Mouse (Mus musculus): ENCODE data around the gene Tmem63b. TPM values are rescaled to one million over a fixed set of nuclear protein-coding genes. Genes with fewer than 3 reads are reported as not detected.

The Tmem63b gene
- polyA plus RNA-seq, 1 experiment from 2014 or later, result 177 TPM

DNA sequence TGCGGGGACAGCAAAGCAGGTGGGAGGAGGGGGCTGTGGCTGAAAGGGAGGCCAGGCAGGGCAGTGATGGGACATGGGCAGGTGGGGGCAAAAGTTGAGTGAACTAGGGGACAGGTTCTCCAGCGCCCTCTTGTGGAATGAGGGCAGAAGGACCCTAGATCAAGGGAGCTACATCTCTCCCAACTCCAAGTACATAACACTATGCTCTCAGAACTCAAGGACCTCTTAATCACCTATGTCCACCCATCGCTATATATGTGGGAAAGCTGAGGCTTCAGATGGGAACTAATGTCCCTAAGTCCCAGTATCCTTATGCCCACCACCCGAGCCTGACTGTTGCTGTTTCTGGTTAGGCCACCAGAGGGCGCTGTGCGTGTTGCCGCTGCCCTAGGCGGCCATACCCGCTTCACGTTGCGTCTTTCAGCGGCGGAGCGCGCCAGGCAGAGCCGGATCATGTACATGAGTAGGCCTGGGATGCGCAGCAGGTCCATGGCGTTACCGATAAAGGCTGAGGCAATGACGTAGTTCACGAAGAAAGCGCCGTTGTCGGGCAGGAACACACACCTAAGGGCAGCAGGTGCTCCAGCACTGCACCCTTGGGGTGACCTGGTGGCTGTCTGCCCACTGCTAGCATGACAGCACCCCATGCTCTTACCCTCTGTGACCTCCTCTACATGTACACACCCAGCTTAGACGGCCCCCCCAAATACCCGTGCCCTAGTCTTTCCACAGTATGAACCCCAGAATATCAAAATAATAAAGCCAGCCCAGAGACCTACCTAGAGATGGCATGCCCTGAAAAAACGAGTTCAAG is 23.4 kb downstream of the Tmem63b start:
- no peaks in the 10 kb centered on the region for H3K27me3 ChIP-seq (replicated peaks)
- ATAC-seq (replicated peaks), result peak; percentile 62
- H3K9me3 ChIP-seq, result no peaks in the 10 kb centered on the region
- H3K4me3 ChIP-seq, result no peak overlapping the region
- H3K27ac ChIP-seq, result no peak overlapping the region
- H3K9ac ChIP-seq, result no peak overlapping the region
- WGBS, result 30% methylated on average over 27 of the region's 27 CpGs
- H3K4me2 ChIP-seq, result peak overlapping the region; percentile 24; the same call in 1 of the 2 replicates
- peaks cover 4% of the 10 kb centered on the region; the same call in 1 of the 2 replicates for H3K4me1 ChIP-seq
- peaks cover 30% of the 10 kb centered on the region for H3K36me3 ChIP-seq (replicated peaks)

DNA sequence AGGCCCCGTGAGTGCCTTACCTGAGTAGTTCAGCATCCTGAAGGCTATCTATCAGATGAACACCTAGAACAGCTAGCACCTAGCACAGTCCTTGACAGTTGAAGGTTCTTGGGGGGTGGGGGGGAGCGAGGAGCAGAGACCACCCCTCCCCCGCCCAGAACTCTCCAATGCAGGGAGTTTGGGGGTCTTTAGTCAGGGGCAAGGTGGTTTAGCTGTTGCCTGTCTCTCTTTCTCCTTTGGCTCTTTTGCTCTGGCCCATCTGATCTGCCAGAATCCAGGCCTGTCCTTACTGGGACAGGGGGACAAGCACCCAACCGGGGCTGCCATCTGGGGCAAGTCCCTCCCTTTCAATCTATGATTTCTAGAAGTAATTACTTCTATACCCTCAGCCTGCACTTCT is 27.5 kb downstream of the Tmem63b start, which contains the start of gene Capn11:
TSS of gene Capn11 (minus strand) at position 101 of the 400 bp plus-strand sequence.
- Histone ChIP-seq H3K9ac (no peak within 1 kb of the TSS), H3K27me3 (replicated peaks) (no peaks in the 10 kb centered on the region), H3K27ac (no peak within 1 kb of the TSS), H3K4me1 (peaks cover 4% of the 10 kb centered on the region; the same call in 1 of the 2 replicates), H3K36me3 (replicated peaks) (peaks cover 10% of the 10 kb centered on the region; the same call in 1 of the 2 replicates), H3K4me3 (no peak within 1 kb of the TSS), H3K9me3 (no peaks in the 10 kb centered on the region), H3K4me2 (no peak within 1 kb of the TSS)
- 85% methylated on average over 4 of the region's 4 CpGs for WGBS
- no peak for ATAC-seq (replicated peaks)

DNA sequence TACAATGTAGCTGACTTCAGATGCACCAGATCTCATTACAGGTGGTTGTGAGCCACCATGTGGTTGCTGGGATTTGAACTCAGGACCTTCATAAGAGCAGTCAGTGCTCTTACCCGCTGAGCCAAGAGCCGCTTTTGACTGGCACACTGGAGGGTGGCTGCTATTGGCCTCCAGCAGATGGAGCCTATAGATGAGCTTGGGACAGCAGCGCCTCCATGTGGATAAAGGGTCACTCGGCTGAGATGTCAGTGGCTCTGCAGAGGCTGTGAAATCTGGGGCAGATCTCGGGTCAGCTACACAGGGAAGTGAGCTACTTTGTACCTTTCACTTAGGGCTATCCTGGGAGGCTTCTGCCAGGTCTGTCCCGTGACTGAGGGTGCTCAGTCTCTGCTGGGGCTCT is 30.9 kb downstream of the Tmem63b start:
- 23% methylated on average over 6 of the region's 6 CpGs for WGBS
- Histone ChIP-seq H3K4me2 (no peak overlapping the region), H3K27ac (no peak overlapping the region), H3K27me3 (replicated peaks) (no peaks in the 10 kb centered on the region), H3K4me1 (no peaks in the 10 kb centered on the region), H3K4me3 (no peak overlapping the region), H3K9me3 (no peaks in the 10 kb centered on the region), H3K36me3 (replicated peaks) (no peaks in the 10 kb centered on the region), H3K9ac (no peak overlapping the region)
- no peak for ATAC-seq (replicated peaks)

DNA sequence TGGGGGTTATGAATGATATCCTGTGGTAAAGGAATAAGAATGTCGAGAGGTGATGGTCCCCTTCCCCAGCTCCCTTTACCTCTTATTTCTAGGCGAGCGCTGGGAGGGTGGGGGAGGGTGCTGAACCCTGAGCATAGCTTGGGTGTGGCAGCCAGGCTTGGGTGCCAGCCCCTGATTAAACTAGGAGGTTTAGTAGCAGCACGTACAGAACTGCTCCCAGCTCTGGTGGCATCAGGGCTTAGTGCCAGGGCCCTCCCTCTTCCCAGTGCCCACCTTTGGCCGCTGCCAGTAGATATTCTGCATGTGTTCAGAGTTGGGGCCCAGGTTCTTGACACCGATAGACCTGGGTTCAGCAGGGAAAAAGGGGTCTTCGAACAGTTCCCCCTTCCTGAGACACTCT is 33.5 kb downstream of the Tmem63b start:
- H3K4me1 ChIP-seq, result no peaks in the 10 kb centered on the region
- H3K9ac ChIP-seq, result no peak overlapping the region
- H3K9me3 ChIP-seq, result no peaks in the 10 kb centered on the region
- no peak overlapping the region for H3K27ac ChIP-seq
- ATAC-seq (replicated peaks), result no peak
- H3K4me3 ChIP-seq, result no peak overlapping the region
- WGBS, result 76% methylated on average over 7 of the region's 7 CpGs
- H3K36me3 ChIP-seq (replicated peaks), result no peaks in the 10 kb centered on the region
- no peaks in the 10 kb centered on the region for H3K27me3 ChIP-seq (replicated peaks)
- no peak overlapping the region for H3K4me2 ChIP-seq

DNA sequence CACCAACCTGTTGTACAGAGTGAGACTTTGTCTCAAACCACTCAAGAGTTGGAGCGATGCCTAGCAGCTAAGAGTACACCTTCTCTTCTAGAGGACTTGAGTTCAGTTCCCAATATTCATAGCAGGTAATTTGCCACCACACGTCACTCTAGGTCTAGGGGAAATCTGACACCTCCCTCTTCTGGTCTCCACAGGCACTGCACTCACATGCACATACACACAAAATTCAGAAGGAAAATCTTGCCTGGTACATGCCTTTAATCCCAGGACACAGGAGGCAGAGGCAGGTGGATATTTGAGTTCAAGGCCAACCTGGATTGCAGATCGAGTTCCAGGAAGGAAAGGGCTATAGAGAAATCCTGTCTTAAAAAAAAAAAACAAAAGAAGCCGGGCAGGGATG is 42.5 kb downstream of the Tmem63b start:
- no peak for ATAC-seq (replicated peaks)
- 0 out of 2 replicates have a peak, but pooled peaks cover 3% of the 10 kb centered on the region for H3K4me1 ChIP-seq
- no peak overlapping the region for H3K4me3 ChIP-seq
- 93% methylated on average over 4 of the region's 4 CpGs for WGBS
- no peaks in the 10 kb centered on the region for H3K36me3 ChIP-seq (replicated peaks)
- no peaks in the 10 kb centered on the region for H3K9me3 ChIP-seq
- H3K9ac ChIP-seq, result no peak overlapping the region
- H3K4me2 ChIP-seq, result no peak overlapping the region
- no peaks in the 10 kb centered on the region for H3K27me3 ChIP-seq (replicated peaks)
- H3K27ac ChIP-seq, result no peak overlapping the region

DNA sequence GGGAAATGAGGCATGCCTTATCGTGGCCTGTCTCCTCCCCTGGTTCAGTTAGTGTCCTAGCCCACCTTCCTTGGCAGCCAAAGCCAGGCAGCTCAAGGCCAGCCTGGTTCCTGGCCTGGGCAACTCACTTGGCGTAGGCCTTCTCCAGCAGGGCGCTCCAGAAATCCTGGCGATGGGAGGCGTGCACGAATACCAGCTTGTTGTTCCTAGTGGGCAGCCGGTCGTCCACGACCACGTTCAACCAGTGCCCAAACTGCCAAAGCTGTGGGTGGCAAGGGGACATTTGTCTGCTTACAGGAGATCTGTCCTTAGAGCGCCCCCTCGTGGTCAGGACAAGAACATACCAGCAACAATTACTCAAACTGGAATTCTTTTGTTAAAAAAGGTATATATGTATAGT is 44.0 kb downstream of the Tmem63b start:
- 21% methylated on average over 12 of the region's 12 CpGs for WGBS
- Histone ChIP-seq H3K27me3 (replicated peaks) (no peaks in the 10 kb centered on the region), H3K4me1 (0 out of 2 replicates have a peak, but pooled peaks cover 3% of the 10 kb centered on the region), H3K4me2 (no peak overlapping the region), H3K9me3 (no peaks in the 10 kb centered on the region), H3K9ac (no peak overlapping the region), H3K27ac (no peak overlapping the region), H3K4me3 (no peak overlapping the region), H3K36me3 (replicated peaks) (no peaks in the 10 kb centered on the region)
- ATAC-seq (replicated peaks), result no peak

DNA sequence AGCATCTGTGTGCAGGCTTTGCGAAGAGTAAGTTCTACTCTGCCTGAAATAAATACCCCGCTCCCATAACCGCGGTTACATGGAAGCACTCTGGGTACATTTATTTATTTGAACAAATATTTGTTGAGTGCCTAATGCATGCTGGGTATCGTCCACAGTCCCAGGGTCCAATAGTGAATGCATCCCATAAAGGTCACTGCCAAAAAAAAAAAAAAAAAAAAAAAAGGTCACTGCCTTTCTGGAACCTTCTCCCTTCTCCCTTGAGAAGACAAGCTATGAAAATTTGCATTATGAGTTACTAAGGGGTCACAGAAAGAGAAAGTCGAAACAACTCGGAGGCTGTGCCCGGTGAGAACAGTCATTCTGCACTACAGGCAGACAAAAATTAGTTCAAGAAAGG is 44.7 kb downstream of the Tmem63b start:
- H3K4me1 ChIP-seq, result 0 out of 2 replicates have a peak, but pooled peaks cover 3% of the 10 kb centered on the region
- H3K27me3 ChIP-seq (replicated peaks), result no peaks in the 10 kb centered on the region
- H3K9me3 ChIP-seq, result no peaks in the 10 kb centered on the region
- ATAC-seq (replicated peaks), result no peak
- WGBS, result 88% methylated on average over 8 of the region's 8 CpGs
- no peak overlapping the region for H3K9ac ChIP-seq
- no peak overlapping the region for H3K4me2 ChIP-seq
- H3K27ac ChIP-seq, result no peak overlapping the region
- H3K36me3 ChIP-seq (replicated peaks), result no peaks in the 10 kb centered on the region
- no peak overlapping the region for H3K4me3 ChIP-seq

DNA sequence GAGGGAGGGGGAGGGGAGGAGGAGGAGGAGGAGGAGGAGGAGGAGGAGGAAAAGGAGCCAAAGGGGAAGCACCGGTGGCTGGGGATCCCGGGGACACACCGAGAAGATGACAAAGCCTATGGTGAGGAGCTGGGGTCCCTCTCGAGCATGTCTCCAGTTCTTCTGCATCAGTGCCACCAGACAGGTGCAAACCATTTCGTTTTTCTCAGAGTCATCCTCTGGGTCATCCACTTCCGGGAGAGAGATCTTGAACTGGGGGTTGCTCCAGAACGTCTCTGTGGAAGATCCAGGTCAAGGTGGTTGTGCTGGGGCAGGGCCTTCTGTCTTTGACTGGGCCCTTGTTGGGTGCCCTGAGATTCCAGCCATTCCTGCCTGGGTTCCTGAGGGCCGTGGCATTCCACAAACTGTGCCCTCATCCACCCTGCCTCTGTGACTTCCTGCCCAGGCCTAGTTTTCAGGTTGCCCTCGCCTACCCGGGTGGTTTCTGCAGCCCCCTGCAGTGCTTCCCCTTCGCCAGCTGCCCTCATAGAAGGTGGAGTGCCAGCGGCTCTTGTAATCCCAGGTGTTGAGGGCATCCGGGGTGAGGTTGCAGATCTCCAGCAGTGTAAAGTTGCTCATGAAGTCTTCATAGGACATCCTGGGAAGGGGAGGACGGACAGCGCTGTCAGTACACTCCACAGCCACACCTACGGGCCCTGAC is 48.0 kb downstream of the Tmem63b start:
- Histone ChIP-seq H3K9ac (no peak overlapping the region), H3K36me3 (replicated peaks) (no peaks in the 10 kb centered on the region), H3K27me3 (replicated peaks) (no peaks in the 10 kb centered on the region), H3K9me3 (no peaks in the 10 kb centered on the region), H3K27ac (no peak overlapping the region), H3K4me3 (no peak overlapping the region), H3K4me2 (no peak overlapping the region), H3K4me1 (0 out of 2 replicates have a peak, but pooled peaks cover 3% of the 10 kb centered on the region)
- ATAC-seq (replicated peaks), result no peak
- WGBS, result 78% methylated on average over 16 of the region's 16 CpGs

DNA sequence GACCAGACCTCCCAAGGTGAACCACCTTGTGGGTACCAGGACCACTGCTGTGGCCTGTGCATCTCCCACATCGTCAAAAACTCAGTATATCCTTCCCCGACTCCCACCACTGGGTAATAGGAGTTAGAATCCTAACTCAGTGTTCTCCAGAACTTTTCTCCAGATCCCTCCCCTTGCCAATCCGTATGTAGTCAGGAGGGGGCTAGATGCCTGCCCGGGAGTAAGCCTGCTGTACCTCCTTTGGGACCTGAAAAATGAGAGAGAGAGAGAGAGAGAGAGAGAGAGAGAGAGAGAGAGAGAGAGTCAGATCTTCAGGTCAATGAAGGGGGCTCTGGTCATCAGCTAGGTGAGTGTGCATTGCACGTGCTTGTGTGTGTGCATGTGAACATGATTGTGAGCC is 52.7 kb downstream of the Tmem63b start:
- 88% methylated on average over 5 of the region's 5 CpGs for WGBS
- H3K27ac ChIP-seq, result no peak overlapping the region
- no peaks in the 10 kb centered on the region for H3K36me3 ChIP-seq (replicated peaks)
- no peak overlapping the region for H3K4me2 ChIP-seq
- H3K27me3 ChIP-seq (replicated peaks), result no peaks in the 10 kb centered on the region
- no peak overlapping the region for H3K4me3 ChIP-seq
- ATAC-seq (replicated peaks), result no peak
- H3K9ac ChIP-seq, result no peak overlapping the region
- no peaks in the 10 kb centered on the region for H3K9me3 ChIP-seq
- H3K4me1 ChIP-seq, result peaks cover 12% of the 10 kb centered on the region

DNA sequence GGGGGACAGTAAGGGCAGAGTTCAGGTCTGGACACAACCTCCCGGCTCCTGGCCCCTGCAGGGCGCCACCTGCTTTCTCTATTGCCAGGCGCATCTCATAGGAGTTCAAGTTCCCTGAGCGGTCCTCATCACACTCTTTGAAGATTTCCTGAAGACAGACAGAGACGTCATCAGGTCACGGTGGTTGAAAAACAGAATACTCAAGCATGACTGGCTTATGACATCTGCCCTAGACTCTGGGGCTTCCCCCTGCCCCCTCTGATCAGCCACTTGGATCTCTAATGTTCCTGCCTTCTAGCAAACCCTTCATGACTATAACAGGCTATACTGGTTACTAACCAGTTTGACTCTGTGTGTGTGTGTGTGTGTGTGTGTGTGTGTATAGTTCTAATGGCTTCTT is 54.8 kb downstream of the Tmem63b start:
- peaks cover 12% of the 10 kb centered on the region for H3K4me1 ChIP-seq
- H3K27ac ChIP-seq, result no peak overlapping the region
- H3K36me3 ChIP-seq (replicated peaks), result no peaks in the 10 kb centered on the region
- H3K4me2 ChIP-seq, result no peak overlapping the region
- H3K4me3 ChIP-seq, result no peak overlapping the region
- ATAC-seq (replicated peaks), result no peak
- H3K27me3 ChIP-seq (replicated peaks), result no peaks in the 10 kb centered on the region
- H3K9ac ChIP-seq, result no peak overlapping the region
- H3K9me3 ChIP-seq, result no peaks in the 10 kb centered on the region
- WGBS, result 86% methylated on average over 6 of the region's 6 CpGs

DNA sequence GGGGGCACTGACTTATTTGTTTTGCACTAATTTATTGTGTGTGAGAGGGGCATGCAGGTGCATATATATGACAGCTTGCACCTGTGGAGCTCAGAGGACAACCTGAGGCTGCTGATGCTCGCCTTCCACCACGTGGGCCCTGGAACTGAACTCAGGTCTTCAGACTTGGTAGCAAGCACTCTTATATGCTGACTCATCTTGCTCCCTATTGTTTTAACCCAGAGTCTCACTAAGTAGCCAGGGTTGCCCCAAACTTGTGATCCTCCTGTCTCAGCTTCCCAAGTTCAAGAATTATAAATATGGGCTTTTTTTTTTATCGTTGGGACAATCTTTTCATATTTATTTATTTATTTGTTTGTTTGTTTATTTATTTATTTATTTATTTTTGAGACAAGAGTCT is 55.7 kb downstream of the Tmem63b start:
- ATAC-seq (replicated peaks), result no peak; the same call in 1 of the 2 replicates

DNA sequence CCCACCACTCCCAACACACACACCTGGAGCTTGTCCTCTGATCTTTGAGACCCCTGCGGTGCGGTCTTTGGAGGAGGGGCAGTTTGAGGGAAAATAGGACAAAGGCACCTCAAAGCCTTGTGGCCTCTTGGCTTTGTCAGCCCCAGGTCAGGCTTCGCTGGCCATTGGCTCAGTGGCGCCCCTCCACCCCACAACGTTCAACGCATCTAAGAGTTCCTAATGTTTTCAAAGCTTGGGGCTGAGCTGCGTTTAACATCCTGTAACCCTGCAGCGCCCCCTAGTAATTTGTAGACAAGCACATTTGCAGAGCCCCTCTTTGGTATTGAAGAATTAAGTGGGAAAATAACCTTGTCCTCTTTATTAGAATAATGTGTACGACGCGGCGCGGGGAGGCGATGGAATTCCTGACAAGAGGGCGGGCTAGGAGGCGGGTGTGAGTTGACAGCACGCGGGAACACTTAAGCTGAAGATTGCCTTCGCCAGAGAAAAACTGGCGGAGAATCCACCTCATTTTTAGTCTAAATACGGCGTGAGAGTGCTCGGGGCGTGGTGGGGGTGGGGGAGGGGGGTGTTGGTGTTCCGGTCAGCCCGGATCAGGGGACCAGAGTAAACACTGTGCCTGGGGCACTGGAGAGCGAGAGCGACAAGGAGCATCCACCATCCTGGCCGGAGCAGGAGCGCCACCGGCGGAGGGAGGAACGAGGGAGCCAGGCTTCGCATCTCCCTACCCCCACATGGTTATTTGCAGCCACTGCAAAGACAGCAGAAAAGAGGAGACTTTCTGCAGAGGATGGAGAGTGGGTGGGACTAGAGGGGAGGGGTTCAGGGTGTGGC is 56.6 kb downstream of the Tmem63b start:
- no peaks in the 10 kb centered on the region for H3K9me3 ChIP-seq
- peak overlapping the region; percentile 77 for H3K4me2 ChIP-seq
- H3K4me1 ChIP-seq, result peaks cover 15% of the 10 kb centered on the region
- H3K27me3 ChIP-seq (replicated peaks), result no peaks in the 10 kb centered on the region
- 2% methylated on average over 34 of the region's 34 CpGs for WGBS
- peak; percentile 87 for ATAC-seq (replicated peaks)
- peak overlapping the region; percentile 81 for H3K27ac ChIP-seq
- peak overlapping the region; percentile 44 for H3K4me3 ChIP-seq
- H3K9ac ChIP-seq, result peak overlapping the region; percentile 51
- H3K36me3 ChIP-seq (replicated peaks), result no peaks in the 10 kb centered on the region

More for the DNA sequence above, 55.7 kb downstream of the Tmem63b start:
- Histone ChIP-seq H3K36me3 (replicated peaks) (no peaks in the 10 kb centered on the region), H3K27ac (no peak overlapping the region), H3K4me3 (peak overlapping the region; percentile 44), H3K9me3 (no peaks in the 10 kb centered on the region), H3K27me3 (replicated peaks) (no peaks in the 10 kb centered on the region), H3K4me1 (peaks cover 15% of the 10 kb centered on the region), H3K9ac (no peak overlapping the region), H3K4me2 (peak overlapping the region; percentile 77)
- WGBS, result 52% methylated on average over 3 of the region's 3 CpGs

Measured in midbrain, embryonic 15.5 days (tissue).